Mouse (Mus musculus) 3134 (cell line): ENCODE measurements at regions not wholly inside any gene's neighbourhood (a gene's known extent, or its start where the extent isn't known, plus 50 kb on each side); places are given as distances from the start of the nearest gene placed in this dataset.
"Not testable (repeated sequence)": the region's sequence is repeated elsewhere in the genome, so short reads cannot be mapped to it uniquely, and the experiment has no call there.

Source experiments
- DNase-seq: peaks from one replicate; pipeline ENCODE4 v3.0.0-alpha.2; 2011; ENCODE audit warnings: low spot score; ENCODE audit not compliant: insufficient read length; ENCODE audit errors: extremely low read depth

- no peak for DNase-seq
Observed at GRCm38 (mm10) chr3:16130385-16130784, 124.1 kb upstream of the Gm5150 start.

GRCm38 (mm10) chr3:16125346-16125915 lies 119.2 kb upstream of the Gm5150 start:
- not testable (repeated sequence) for DNase-seq

GRCm38 (mm10) chr3:16115944-16116343 lies 109.7 kb upstream of the Gm5150 start:
- DNase-seq, result no peak

GRCm38 (mm10) chr3:16107492-16107891 lies 101.3 kb upstream of the Gm5150 start:
- no peak for DNase-seq

- no peak for DNase-seq
Observed at GRCm38 (mm10) chr3:16105080-16105479, 98.8 kb upstream of the Gm5150 start.

GRCm38 (mm10) chr3:16103180-16103579 lies 96.9 kb upstream of the Gm5150 start:
- no peak for DNase-seq

- DNase-seq, result no peak
Observed at GRCm38 (mm10) chr3:16086550-16086949, 80.3 kb upstream of the Gm5150 start.

- no peak for DNase-seq
Observed at GRCm38 (mm10) chr3:16085288-16085687, 79.1 kb upstream of the Gm5150 start.

- DNase-seq, result no peak
Observed at GRCm38 (mm10) chr3:16079178-16079577, 72.9 kb upstream of the Gm5150 start.

- DNase-seq, result peak; percentile 29
Observed at GRCm38 (mm10) chr3:16071906-16072305, 65.7 kb upstream of the Gm5150 start.

- DNase-seq, result no peak
Observed at GRCm38 (mm10) chr3:16070963-16071362, 64.7 kb upstream of the Gm5150 start.

GRCm38 (mm10) chr3:16057709-16058108 lies 51.5 kb upstream of the Gm5150 start:
- DNase-seq, result not testable (repeated sequence)
